Mouse (Mus musculus): ENCODE results near the gene Fgfbp3. TPM values are rescaled to one million over a fixed set of nuclear protein-coding genes. Genes with fewer than 3 reads are reported as not detected.

The Fgfbp3 gene
- polyA plus RNA-seq, 1 experiment from 2014 or later, result 72.7 TPM

Other genes starting within 250 kb of the Fgfbp3 start
- 29.8 and 32.5 TPM in 2 replicates for gene Ppp1r3c, start 183.0 kb downstream of the Fgfbp3 start, polyA plus RNA-seq (2014; fragmentation: Nextera tagmentation; extraction: Ambion mirVana)
- gene Tnks2, start 85.4 kb downstream of the Fgfbp3 start, polyA plus RNA-seq (2014; fragmentation: Nextera tagmentation; extraction: Ambion mirVana), result 76.7 and 80.6 TPM in 2 replicates
- 13.5 and 14.4 TPM in 2 replicates for gene Btaf1, start 6.5 kb upstream of the Fgfbp3 start, polyA plus RNA-seq (2014; fragmentation: Nextera tagmentation; extraction: Ambion mirVana)